Mouse (Mus musculus) testis, adult 2 months (tissue): ENCODE data around the gene Rpap2.

Experiments
- CTCF ChIP-seq: fragments of 200-500 bp; IDR thresholded peaks from 2 replicates; pipeline ENCODE4 v1.5.1; 2012; ENCODE audit warnings: low read depth, mild to moderate bottlenecking, inconsistent platforms, low read length, moderate library complexity; ENCODE audit not compliant: control insufficient read depth, insufficient read depth, insufficient replicate concordance
- POLR2A ChIP-seq: fragments of 200-500 bp; IDR thresholded peaks from 2 replicates; pipeline ENCODE4 v1.6.1; 2012; ENCODE audit warnings: low read depth, mild to moderate bottlenecking, inconsistent platforms, low read length, moderate library complexity; ENCODE audit not compliant: control insufficient read depth

GRCm38 (mm10) chr5:107705756-107706155, 108.6 kb downstream of the Rpap2 start:
- TF ChIP-seq POLR2A (no peak), CTCF (no peak)
